Mouse (Mus musculus) embryonic fibroblast, embryonic 13.5 days (primary cell): ENCODE measurements at regions not wholly inside any gene's neighbourhood (a gene's known extent, or its start where the extent isn't known, plus 50 kb on each side); places are given as distances from the start of the nearest gene placed in this dataset.
"Not testable (repeated sequence)": the region's sequence is repeated elsewhere in the genome, so short reads cannot be mapped to it uniquely, and the experiment has no call there.

ENCODE experiments used
- H3K27ac ChIP-seq: 2 replicates; pipeline ENCODE4 v1.5.1; 2012; ENCODE audit warnings: low read length, control low read depth, inconsistent platforms; ENCODE audit not compliant: insufficient read depth
- H3K4me1 ChIP-seq: 2 replicates; pipeline ENCODE4 v1.6.1; 2011; ENCODE audit warnings: low read length; ENCODE audit not compliant: control insufficient read depth, insufficient read depth
- H3K4me3 ChIP-seq: 2 replicates; pipeline ENCODE4 v1.5.1; 2011; ENCODE audit warnings: mild to moderate bottlenecking, control low read depth, low read length; ENCODE audit not compliant: insufficient read depth
- CTCF ChIP-seq: IDR thresholded peaks from 2 replicates; pipeline ENCODE4 v1.5.1; 2011; ENCODE audit warnings: mild to moderate bottlenecking, control low read depth, low read length, moderate library complexity, borderline replicate concordance; ENCODE audit not compliant: insufficient read depth
- POLR2A ChIP-seq: IDR thresholded peaks from 2 replicates; pipeline ENCODE4 v1.6.1; 2011; ENCODE audit warnings: low read depth, mild to moderate bottlenecking, control low read depth, low read length, moderate library complexity

DNA sequence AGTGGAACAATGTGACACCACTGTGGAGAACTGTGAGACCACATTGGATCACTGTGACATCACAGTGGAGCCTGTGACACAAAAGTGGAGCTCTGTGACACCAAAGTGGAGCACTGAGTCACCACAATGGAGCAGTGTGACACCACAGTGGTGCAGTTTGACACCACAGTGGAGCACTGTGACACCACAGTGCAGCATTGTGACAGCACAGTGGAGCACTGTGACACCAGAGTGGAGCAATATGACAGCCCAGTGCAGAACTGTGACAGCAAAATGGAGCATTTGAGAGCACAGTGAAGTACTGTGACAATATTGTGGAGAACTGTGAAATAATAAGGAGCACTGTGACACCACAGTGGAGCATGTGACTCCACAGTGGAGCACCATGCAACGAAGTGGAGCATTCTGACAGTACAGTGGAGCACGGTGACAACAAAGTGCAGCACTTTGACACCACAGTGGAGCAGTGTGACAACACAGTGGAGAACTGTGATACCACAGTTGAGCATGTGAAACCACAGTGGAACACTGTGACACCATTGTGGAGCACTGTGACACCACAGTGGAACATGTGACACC lies 105.0 kb upstream of the Vmn1r2 start:
- H3K4me1 ChIP-seq: no peaks in the 10 kb centered on the region
- no peak overlapping the region for H3K27ac ChIP-seq
- H3K4me3 ChIP-seq: no peak overlapping the region
- TF ChIP-seq CTCF (no peak), POLR2A (no peak)

DNA sequence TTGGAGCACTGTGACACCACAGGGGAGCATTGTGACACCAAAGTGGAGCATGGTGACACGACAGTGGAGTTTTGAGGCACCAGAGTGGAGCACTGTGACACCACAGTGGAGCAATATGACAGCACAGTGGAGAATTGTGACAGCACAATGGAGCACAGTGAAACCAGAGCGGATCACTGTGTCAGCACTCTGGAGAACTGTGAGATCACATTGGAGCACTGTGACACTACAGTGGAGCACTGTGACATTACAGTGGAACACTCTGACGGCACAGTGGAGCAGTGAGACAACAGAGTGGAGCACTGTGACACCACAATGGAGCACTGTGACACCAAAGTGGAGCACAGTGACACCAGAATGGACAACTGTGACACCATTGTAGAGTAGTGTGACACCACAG lies 103.2 kb upstream of the Vmn1r2 start:
- Histone ChIP-seq H3K4me1 (no peaks in the 10 kb centered on the region), H3K27ac (no peak overlapping the region), H3K4me3 (no peak overlapping the region)
- TF ChIP-seq POLR2A (no peak), CTCF (no peak)

DNA sequence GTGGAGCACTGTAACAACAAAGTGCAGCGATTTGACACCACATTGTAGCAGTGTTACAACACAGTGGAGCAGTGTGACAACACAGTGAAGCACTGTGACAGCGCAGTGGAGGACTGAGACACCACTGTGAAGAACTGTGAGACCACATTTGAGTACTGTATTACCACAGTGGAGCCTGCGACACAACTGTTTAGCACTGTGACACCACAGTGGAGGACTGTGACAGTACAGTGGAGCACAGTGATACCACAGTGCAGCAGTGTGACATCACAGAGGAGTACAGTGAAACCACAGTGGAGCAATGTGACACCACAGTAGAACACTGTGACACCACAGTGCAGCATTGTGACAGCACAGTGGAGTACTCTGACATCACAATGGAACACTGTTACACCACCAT lies 102.5 kb upstream of the Vmn1r2 start:
- H3K4me1 ChIP-seq: no peaks in the 10 kb centered on the region
- H3K4me3 ChIP-seq: no peak overlapping the region
- H3K27ac ChIP-seq: no peak overlapping the region
- no peak for TF ChIP-seq CTCF

DNA sequence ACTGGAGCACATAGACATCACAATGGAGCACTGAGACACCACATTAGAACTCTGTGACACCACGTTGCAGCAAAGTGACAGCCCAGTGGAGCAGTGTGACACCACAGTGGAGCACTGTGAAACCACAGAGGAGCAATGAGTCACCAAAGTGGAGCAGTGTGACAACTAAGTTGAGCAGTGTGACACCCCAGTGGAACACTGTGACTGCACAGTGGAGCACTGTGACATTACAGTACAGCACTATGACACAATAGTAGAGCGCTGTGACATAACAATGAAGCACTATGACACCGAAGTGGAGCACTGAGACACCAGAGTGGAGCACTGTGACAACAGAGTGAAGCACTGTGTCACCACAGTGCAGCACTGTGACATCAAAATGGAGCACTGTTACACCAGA lies 101.8 kb upstream of the Vmn1r2 start:
- H3K27ac ChIP-seq, H3K4me1 ChIP-seq, H3K4me3 ChIP-seq: not testable (repeated sequence)

DNA sequence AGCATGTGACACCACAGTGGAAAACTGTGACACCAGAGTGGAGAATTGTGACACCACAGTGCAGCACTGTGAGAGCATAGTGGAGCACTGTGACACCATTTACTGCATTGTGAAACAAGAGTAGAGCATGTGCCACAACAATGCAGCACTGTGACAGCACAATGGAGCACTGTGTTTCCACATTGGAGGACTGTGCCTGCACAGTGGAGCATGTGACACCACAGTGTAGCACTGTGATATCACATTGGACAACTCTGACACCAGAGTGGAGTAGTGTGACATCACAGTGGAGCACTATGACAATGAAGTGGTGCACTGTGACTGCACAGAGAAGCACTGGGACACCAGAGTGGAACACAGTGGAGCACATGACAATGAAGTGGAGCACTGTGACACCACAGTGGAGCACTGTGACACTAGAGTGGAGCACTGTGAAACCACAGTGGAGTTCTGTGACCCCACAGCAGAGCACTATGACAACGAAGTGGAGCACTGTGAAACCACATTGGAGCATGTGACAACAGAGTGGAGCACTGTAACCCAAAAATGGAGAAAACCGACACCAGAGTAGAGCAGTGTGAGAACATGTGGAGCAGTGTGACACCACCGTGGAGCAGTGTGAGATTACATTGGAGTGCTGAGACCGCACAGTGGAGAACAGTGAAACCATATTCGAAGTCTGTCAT lies 100.9 kb upstream of the Vmn1r2 start:
- no peak overlapping the region for H3K4me3 ChIP-seq
- H3K27ac ChIP-seq: no peak overlapping the region
- no peaks in the 10 kb centered on the region for H3K4me1 ChIP-seq
- TF ChIP-seq POLR2A: no peak
- TF ChIP-seq CTCF: no peak

DNA sequence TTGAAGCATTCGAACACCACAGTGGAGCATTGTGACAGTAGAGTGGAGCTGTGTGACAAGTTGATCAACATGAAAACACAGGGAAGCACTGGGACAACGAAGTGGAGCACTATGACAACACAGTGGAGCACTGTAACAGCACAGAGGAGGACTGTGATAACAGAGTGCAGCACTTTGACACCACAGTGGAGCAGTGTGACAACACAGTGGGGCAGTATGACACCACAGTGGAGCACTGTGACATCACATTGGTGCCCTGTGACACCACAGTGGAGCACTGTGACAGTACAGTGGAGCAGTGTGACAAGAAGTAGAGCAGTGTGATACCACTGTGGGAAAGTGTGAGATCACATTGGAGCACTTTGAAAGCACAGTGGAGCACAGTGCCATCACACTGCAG lies 99.9 kb upstream of the Vmn1r2 start:
- TF ChIP-seq CTCF (no peak), POLR2A (no peak)
- H3K4me1 ChIP-seq: no peaks in the 10 kb centered on the region
- no peak overlapping the region for H3K27ac ChIP-seq
- no peak overlapping the region for H3K4me3 ChIP-seq

DNA sequence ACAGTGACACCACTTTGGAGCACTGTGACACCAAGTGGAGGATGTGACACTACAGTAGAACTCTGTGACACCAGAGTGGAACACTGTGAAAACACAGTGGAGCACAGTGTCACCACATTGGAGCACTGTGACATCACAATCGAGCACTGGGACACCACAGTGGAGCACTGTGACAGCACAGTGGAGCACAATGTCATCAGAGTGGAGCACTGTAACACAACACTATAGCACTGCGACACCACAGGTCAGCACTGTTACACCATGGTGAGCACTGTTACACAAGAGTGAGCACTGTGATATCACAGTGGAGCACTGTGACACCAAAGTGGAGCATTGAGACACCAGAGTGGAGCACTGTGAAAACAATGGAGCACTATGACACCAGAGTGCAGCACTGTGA lies 99.5 kb upstream of the Vmn1r2 start:
- H3K4me1 ChIP-seq: no peaks in the 10 kb centered on the region
- no peak overlapping the region for H3K27ac ChIP-seq
- TF ChIP-seq CTCF: no peak
- no peak for TF ChIP-seq POLR2A
- H3K4me3 ChIP-seq: no peak overlapping the region

DNA sequence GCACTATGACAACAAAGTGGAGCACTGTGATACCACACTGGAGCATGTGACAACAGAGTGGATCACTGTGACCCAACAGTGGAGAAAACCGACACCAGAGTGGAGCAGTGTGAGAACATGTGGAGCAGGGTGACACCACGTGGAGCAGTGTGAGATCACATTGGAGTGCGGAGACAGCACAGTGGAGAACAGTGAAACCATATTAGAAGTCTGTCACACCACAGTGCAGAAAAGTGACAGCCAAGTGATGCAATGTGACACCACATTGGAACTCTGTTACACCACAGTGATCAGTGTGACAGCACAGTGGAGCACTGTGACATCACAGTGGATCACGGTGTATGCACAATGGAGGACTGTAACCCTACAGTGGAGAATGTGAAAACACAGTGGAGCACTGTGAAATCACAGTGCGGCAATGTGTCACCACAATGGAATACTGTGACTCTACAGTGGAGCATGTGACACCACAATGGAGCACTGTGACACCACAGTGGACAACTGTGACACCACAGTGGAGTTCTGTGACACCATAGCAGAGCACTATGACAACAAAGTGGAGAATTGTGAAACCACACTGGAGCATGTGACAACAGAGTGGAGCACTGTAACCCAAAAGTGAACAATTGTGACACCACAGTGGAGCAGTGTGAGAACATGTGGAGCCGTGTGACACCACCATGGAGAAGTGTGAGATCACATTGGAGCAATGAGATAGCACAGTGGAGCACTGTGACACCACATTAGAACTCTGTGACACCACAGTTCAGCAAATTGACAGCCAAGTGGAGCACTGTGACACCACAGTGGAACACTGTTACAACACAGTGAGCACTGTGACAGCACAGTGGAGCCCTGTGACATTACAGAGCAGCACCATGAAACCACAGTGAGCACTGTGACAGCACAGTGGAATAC lies 98.6 kb upstream of the Vmn1r2 start:
- Histone ChIP-seq H3K4me3 (no peak overlapping the region), H3K4me1 (no peaks in the 10 kb centered on the region), H3K27ac (no peak overlapping the region)
- no peak for TF ChIP-seq POLR2A
- no peak for TF ChIP-seq CTCF

DNA sequence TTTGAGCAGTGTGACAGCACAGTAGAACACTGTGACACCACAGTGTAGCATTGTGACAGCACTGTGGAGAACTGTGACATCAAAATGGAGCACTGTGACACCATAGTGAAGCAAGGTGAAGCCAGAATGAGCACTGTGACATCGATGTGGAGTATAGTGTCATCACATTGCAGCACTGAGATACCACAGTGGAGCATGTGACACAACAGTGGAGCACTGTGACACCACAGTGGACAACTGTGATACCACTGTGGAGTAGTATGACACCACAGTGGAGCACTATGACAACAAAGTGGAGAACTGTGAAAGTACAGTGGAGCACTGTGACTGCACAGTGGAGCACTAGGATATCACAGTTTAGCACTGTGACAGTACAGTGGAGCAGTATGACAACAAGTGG lies 97.8 kb upstream of the Vmn1r2 start:
- no peak overlapping the region for H3K4me3 ChIP-seq
- no peak for TF ChIP-seq CTCF
- H3K4me1 ChIP-seq: no peaks in the 10 kb centered on the region
- no peak overlapping the region for H3K27ac ChIP-seq

DNA sequence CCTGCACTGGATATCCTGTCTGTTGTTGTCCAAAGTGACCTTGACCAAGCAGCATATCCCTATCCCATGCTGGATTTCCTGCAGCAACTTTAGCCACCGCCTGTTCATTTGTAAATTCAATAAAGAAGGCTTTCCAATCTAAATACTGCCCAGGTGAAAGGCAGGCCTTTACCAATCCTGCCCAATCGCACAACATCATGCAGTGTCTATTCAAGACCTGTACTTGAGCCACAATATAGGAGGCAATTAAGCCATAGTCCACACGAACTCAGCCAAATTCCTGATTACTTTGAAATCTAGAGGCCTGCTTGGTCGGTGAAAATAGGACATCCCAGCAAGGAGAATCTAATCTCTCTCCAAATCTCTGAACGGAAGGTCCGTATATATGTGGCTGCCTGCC lies 95.8 kb upstream of the Vmn1r2 start:
- not testable (repeated sequence) for H3K4me1 ChIP-seq, H3K27ac ChIP-seq, H3K4me3 ChIP-seq
